Mouse (Mus musculus) brown adipose tissue, adult 24 weeks (tissue): ENCODE measurements at regions not wholly inside any gene's neighbourhood (a gene's known extent, or its start where the extent isn't known, plus 50 kb on each side); places are given as distances from the start of the nearest gene placed in this dataset.

Experiments
- H3K27ac ChIP-seq: fragments of 200-500 bp; replicated peaks from 2 replicates; pipeline ENCODE4 v1.5.1; 2012; ENCODE audit warnings: low read depth, mild to moderate bottlenecking, low read length
- H3K4me1 ChIP-seq: fragments of 200-500 bp; 2 replicates; pipeline ENCODE4 v1.6.1; 2012; ENCODE audit warnings: low read length, mixed read lengths; ENCODE audit not compliant: control insufficient read depth, insufficient read depth, insufficient read length
- H3K4me3 ChIP-seq: fragments of 200-500 bp; 2 replicates; pipeline ENCODE4 v1.5.1; 2012; ENCODE audit warnings: low read depth, mild to moderate bottlenecking, low read length, moderate library complexity; ENCODE audit not compliant: insufficient read depth

DNA sequence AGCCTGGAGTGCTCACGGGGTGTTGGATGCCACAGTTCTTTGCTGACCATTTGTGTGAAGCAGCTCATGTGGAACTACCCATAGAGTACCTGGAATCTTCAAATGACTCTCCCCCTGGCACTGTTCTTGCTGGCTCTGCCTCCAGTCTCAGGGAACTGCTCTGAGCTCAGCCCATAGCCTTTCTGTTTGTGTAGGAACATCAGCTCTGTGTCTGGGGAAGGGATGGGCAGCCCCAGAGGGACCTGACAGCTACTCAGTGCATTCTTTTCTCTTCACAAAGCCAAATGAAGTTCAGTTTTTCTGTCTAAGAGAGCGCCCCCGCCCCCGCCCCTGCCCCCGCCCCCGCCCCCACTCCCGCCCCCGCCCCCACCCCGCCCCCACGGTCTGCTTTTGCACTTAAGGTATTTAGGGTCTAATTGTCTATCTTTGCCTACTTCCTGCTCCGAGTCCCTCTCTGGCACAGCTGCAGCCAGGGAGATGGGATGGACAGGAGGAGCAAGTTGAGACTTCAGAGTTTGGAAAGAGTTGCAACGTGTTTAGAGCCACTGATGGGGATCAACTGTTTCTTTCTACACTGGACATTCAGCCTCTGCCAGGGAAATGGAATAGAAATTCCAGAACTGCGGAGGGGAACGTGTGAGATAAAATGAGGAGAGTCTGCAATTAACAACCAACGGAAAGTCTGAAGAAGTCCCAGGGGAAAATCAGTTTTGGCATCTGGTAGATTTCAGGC lies 171.2 kb upstream of the Habp2 start:
- Histone ChIP-seq H3K4me1 (peaks cover 2% of the 10 kb centered on the region; the same call in 1 of the 2 replicates), H3K27ac (no peak overlapping the region), H3K4me3 (no peak overlapping the region)

DNA sequence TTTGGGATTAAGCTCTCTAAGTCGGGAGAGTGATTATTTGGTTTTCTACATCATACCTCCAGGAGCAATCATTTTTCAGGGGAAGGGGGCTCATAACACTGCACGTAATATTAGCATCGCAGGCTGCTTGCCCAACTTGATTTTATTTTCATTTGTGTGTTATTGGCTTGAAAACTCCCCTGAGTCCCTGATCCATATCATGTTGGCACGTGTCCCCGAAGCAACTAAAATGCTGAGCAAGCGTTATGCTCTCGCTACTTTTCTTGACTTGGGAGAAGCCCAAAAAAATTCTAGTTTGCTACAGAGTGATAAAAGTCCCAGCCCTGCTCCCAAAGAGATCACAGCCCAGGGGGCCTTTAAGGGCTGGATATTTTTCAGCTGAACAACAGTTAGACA lies 170.7 kb upstream of the Habp2 start:
- Histone ChIP-seq H3K27ac (no peak overlapping the region), H3K4me3 (no peak overlapping the region), H3K4me1 (peaks cover 2% of the 10 kb centered on the region; the same call in 1 of the 2 replicates)

GRCm38 (mm10) chr19:56120723-56121122 lies 166.2 kb upstream of the Habp2 start:
- Histone ChIP-seq H3K27ac (no peak overlapping the region), H3K4me3 (no peak overlapping the region), H3K4me1 (peaks cover 2% of the 10 kb centered on the region; the same call in 1 of the 2 replicates)

DNA sequence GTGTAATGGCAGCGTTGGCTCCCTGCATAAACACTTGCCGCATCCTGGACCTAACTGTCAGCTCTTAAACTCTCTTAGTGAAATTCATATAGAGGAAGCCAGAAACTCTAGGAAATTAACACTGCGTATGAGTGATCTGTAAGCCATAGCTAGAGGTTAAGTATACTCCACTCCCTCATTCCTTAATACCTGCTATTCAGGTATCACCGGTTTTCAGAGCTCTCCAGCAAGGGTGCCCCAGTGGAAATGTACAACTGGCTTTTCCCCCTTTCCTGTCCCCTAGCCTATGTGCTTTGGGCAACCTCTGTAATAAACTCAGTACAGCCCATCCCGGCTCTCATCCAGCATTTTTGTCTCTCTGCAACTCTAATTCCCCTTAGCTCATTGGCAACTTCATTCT lies 164.8 kb upstream of the Habp2 start:
- no peaks in the 10 kb centered on the region for H3K4me1 ChIP-seq

DNA sequence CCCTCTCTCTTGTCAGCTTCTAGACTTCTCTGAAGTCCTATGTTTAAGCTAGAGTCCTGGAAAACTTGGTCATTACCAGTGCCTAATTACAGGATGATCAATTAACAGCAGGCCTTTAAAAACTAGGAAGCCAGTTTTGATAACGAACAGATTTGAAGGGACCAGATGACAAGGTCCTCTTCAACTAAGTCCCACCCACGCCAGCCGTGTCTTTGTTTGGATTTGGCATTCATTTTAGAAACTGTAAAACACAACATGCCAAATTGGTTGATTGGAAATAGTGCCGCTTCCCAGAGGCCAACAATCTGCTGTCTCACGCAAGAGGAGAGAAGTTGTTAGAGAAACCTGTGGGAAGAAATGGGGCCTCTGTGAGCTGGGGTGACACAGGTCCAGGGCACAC lies 155.4 kb upstream of the Habp2 start:
- H3K4me1 ChIP-seq, result no peaks in the 10 kb centered on the region
- no peak overlapping the region for H3K4me3 ChIP-seq
- H3K27ac ChIP-seq, result no peak overlapping the region

More for the DNA sequence above, 164.8 kb upstream of the Habp2 start:
- no peak overlapping the region for H3K4me3 ChIP-seq
- H3K27ac ChIP-seq, result no peak overlapping the region

DNA sequence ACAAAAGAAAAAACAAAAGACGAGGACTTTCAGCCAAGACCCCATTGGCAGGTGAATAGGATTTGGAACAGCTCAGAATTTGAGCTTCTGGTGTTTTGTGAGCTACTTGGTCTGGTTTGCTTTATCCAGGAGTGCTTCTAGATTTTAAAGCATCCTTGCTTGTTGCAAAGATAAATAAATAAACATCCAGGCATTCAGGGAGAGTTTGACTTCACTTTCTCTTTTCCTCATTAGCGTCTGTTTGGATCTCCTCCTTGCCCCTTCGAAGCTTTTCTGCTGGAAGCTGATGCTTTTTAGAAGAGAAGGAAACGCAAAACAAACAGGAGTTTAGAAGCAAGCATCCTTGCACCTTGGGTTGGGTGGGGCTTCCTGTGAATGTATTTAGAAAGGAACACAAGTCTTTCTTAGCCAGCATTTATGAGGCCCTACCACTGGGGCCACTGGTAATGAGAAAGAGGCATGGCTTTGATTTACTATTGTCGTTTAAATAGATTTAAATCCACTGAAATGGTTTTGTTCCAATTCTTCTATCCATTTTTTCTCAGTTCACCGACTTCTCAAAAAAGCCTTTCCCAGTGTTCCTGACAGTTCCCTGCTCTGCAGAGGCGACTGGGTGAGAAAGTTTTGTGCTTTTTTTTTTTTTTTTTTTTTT lies 153.9 kb upstream of the Habp2 start:
- Histone ChIP-seq H3K4me1 (no peaks in the 10 kb centered on the region), H3K4me3 (no peak overlapping the region), H3K27ac (no peak overlapping the region)

GRCm38 (mm10) chr19:56133565-56133964 lies 153.4 kb upstream of the Habp2 start:
- Histone ChIP-seq H3K27ac (no peak overlapping the region), H3K4me3 (no peak overlapping the region), H3K4me1 (no peaks in the 10 kb centered on the region)

- no peak overlapping the region for H3K4me3 ChIP-seq
- H3K4me1 ChIP-seq, result no peaks in the 10 kb centered on the region
- H3K27ac ChIP-seq, result peak overlapping the region; percentile 12
These were observed 152.7 kb upstream of the Habp2 start for GRCm38 (mm10) chr19:56134081-56134818.

- Histone ChIP-seq H3K4me1 (no peaks in the 10 kb centered on the region), H3K4me3 (no peak overlapping the region), H3K27ac (peak overlapping the region; percentile 68)
These were observed 151.5 kb upstream of the Habp2 start for GRCm38 (mm10) chr19:56135306-56135928.

DNA sequence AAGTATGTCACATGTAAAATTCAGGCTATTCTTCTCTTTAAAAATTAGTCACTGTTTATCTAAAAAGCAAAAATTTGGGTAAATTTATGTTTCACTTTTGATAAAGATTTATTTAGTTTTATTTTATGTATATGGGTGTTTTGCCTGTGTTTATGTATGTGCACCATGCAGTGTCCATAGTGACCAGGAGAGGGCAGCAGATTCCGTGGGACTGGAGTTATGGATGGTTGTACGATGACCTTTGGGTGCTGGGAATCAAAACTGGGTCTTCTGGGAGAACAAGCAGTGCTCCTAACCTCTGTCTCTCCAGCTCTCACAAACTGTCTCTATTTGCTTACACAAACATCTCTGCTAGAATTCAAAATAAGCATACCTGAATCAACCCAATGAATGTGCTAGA lies 146.4 kb upstream of the Habp2 start:
- H3K27ac ChIP-seq, result no peak overlapping the region
- no peak overlapping the region for H3K4me3 ChIP-seq
- no peaks in the 10 kb centered on the region for H3K4me1 ChIP-seq

DNA sequence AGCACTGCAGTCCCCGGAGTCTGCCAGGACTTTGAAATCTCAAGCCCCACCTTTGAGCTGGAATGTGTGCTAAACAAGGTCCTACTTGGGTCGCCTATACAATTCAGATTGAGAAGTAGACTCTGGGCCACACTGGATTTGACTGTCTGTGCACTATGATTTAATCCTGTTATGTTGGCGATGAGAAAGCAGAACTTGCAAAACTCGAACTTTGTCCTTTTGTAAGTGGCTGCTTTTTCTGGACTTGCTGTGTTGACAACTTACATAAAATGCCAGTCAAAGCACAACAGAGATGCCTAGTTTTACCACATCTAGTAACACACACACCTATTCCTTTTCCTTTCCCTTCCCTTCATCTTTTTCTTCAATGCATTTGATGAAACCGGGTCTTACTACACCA lies 142.7 kb upstream of the Habp2 start:
- Histone ChIP-seq H3K4me3 (no peak overlapping the region), H3K4me1 (no peaks in the 10 kb centered on the region), H3K27ac (no peak overlapping the region)

DNA sequence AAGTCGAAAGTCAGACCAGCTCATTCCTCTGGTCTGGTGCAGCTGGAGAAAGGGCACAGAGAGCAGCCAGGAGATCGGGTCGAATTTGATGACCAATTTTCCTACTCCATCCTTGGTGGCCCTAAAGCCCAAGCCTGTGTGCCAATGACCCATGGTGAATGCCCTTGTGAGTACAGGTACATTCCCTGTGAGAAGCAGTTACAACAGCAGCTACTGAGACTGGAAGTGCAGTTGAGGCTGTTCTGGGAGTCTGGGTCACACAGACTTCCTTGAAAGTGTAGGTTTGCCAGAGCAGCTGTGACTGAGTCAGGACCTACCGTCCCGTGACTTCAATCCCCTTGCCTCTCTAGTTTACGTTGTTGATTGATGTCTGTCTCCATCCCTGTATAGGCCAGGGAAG lies 129.8 kb upstream of the Habp2 start:
- Histone ChIP-seq H3K4me1 (0 out of 2 replicates have a peak, but pooled peaks cover 2% of the 10 kb centered on the region), H3K27ac (peak overlapping the region; percentile 61), H3K4me3 (no peak overlapping the region)

- Histone ChIP-seq H3K4me1 (no peaks in the 10 kb centered on the region), H3K4me3 (no peak overlapping the region), H3K27ac (no peak overlapping the region)
These were observed 124.8 kb upstream of the Habp2 start for GRCm38 (mm10) chr19:56162156-56162555.

- Histone ChIP-seq H3K4me1 (no peaks in the 10 kb centered on the region), H3K27ac (peak overlapping the region; percentile 54; the same call in 1 of the 2 replicates), H3K4me3 (no peak overlapping the region)
These were observed 117.6 kb upstream of the Habp2 start for GRCm38 (mm10) chr19:56169133-56169997.
